Mouse (Mus musculus): ENCODE results near the gene Stra8. TPM values are rescaled to one million over a fixed set of nuclear protein-coding genes. Genes with fewer than 3 reads are reported as not detected.

Gene Stra8
- total RNA-seq, 2 experiments from 2014 or later = not detected

GRCm38 (mm10) chr6:34942446-34942845, 22.5 kb downstream of the Stra8 start:
- DNase-seq = no peak

GRCm38 (mm10) chr6:34943499-34943898, 23.5 kb downstream of the Stra8 start:
- no peak for DNase-seq

- no peak for DNase-seq
These were observed 26.6 kb downstream of the Stra8 start for GRCm38 (mm10) chr6:34946486-34947079.

GRCm38 (mm10) chr6:34948461-34948860, 28.5 kb downstream of the Stra8 start:
- no peak for DNase-seq

- DNase-seq = no peak
These were observed 31.6 kb downstream of the Stra8 start for GRCm38 (mm10) chr6:34951518-34951917.

GRCm38 (mm10) chr6:34951956-34952667, 32.1 kb downstream of the Stra8 start:
- no peak for DNase-seq

GRCm38 (mm10) chr6:34954926-34955861, 35.2 kb downstream of the Stra8 start:
- DNase-seq = no peak

GRCm38 (mm10) chr6:34955862-34956241, 35.9 kb downstream of the Stra8 start:
- DNase-seq = no peak

GRCm38 (mm10) chr6:34959131-34959530, 39.2 kb downstream of the Stra8 start:
- DNase-seq = no peak

- no peak for DNase-seq
These were observed 44.6 kb downstream of the Stra8 start for GRCm38 (mm10) chr6:34964550-34964949.

- DNase-seq = no peak
These were observed 46.0 kb downstream of the Stra8 start for GRCm38 (mm10) chr6:34965819-34966539.

- no peak for DNase-seq
These were observed 51.2 kb downstream of the Stra8 start for GRCm38 (mm10) chr6:34971181-34971580.

GRCm38 (mm10) chr6:34979291-34979690, 59.3 kb downstream of the Stra8 start:
- DNase-seq = no peak

GRCm38 (mm10) chr6:34980661-34981060, 60.7 kb downstream of the Stra8 start:
- no peak for DNase-seq

GRCm38 (mm10) chr6:34987085-34987645, 67.2 kb downstream of the Stra8 start:
- DNase-seq = no peak

- DNase-seq = no peak
These were observed 68.3 kb downstream of the Stra8 start, which contains the start of gene Slc23a4 for GRCm38 (mm10) chr6:34988081-34988761. Gene Slc23a4, minus strand, starts transcription at chr6:34988404.

Other genes starting within 250 kb of the Stra8 start
- 1 to 10 TPM; 4.6 to 5.5 TPM for gene Agbl3, start 139.7 kb upstream of the Stra8 start, total RNA-seq (2021)
- 10 to 100 TPM; 12.6 to 12.9 TPM for gene Tmem140, start 57.0 kb upstream of the Stra8 start, total RNA-seq (2021)
- gene Cyren, start 42.1 kb upstream of the Stra8 start, total RNA-seq (2021) = 1 to 10 TPM; 5.6 TPM
- 10 to 100 TPM; 12.0 to 15.6 TPM for gene Wdr91, start 9.3 kb upstream of the Stra8 start, total RNA-seq (2021)
- under 1 TPM; 0.19 to 0.45 TPM for gene Slc23a4, start 68.2 kb downstream of the Stra8 start, total RNA-seq (2021)
- 10 to 100 TPM; 18.4 to 25.2 TPM for gene Cnot4, start 213.6 kb downstream of the Stra8 start, total RNA-seq (2021)